Mouse (Mus musculus) lung, postnatal 0 days (tissue): ENCODE results near the gene Atp10a. TPM values are rescaled to one million over a fixed set of nuclear protein-coding genes. Genes with fewer than 3 reads are reported as not detected.

Experiments used
- ATAC-seq: fragments of 200-750 bp; cut with Nextera tagmentation; 2 replicates; pipeline ENCODE4 v1.8.0; 2017; ENCODE audit warnings: moderate library complexity
- DNase-seq: peaks from one replicate; pipeline ENCODE4 v3.0.0-alpha.2; 2016; ENCODE audit warnings: low spot score
- H3K27ac ChIP-seq: fragments of 300-500 bp; sonication (generic); 2 replicates; pipeline ENCODE4 v1.5.1; 2014; ENCODE audit warnings: antibody characterized with exemption, mild to moderate bottlenecking, low read length, mixed read lengths
- H3K27me3 ChIP-seq: fragments of 300-500 bp; sonication (generic); replicated peaks from 2 replicates; pipeline ENCODE4 v1.6.1; 2014; ENCODE audit warnings: low read length, mixed read lengths; ENCODE audit not compliant: insufficient read depth
- H3K36me3 ChIP-seq: fragments of 300-500 bp; sonication (generic); 2 replicates; pipeline ENCODE4 v1.6.1; 2014; ENCODE audit warnings: low read length, mixed read lengths; ENCODE audit not compliant: insufficient read depth
- H3K4me1 ChIP-seq: fragments of 300-500 bp; sonication (generic); 2 replicates; pipeline ENCODE4 v1.6.1; 2014; ENCODE audit warnings: antibody characterized with exemption, low read depth, low read length, mixed read lengths; ENCODE audit not compliant: insufficient read depth
- H3K4me2 ChIP-seq: fragments of 300-500 bp; sonication (generic); replicated peaks from 2 replicates; pipeline ENCODE4 v1.6.1; 2014; ENCODE audit warnings: low read depth, mild to moderate bottlenecking, low read length, moderate library complexity, mixed read lengths
- H3K4me3 ChIP-seq: fragments of 300-500 bp; sonication (generic); 2 replicates; pipeline ENCODE4 v1.5.1; 2014; ENCODE audit warnings: low read depth, low read length
- H3K9ac ChIP-seq: fragments of 300-500 bp; sonication (generic); replicated peaks from 2 replicates; pipeline ENCODE4 v1.6.1; 2014; ENCODE audit warnings: low read depth, mild to moderate bottlenecking
- H3K9me3 ChIP-seq: fragments of 300-500 bp; sonication (generic); 2 replicates; pipeline ENCODE4 v1.6.1; 2016; ENCODE audit warnings: low read length, mixed read lengths
- CTCF ChIP-seq: IDR thresholded peaks from 2 replicates; pipeline ENCODE4 v1.5.1; 2016; ENCODE audit warnings: antibody characterized with exemption, mild to moderate bottlenecking
- EP300 ChIP-seq: IDR thresholded peaks from 2 replicates; pipeline ENCODE4 v1.6.1; 2016; ENCODE audit warnings: antibody characterized with exemption, mild to moderate bottlenecking, control low read depth
- WGBS: fragments of 180-500 bp; shearing (Covaris S2); extraction: QIAGEN DNeasy Blood & Tissue Kit; methylation state at CpG from one replicate; pipeline ENCODE4 v1.1.7; 2014; 5-methylcytosine and 5-hydroxymethylcytosine counted together
- polyA plus RNA-seq: library from polyadenylated mRNA; unstranded; fragments of >200 nt; fragmentation: Nextera tagmentation; extraction: Ambion mirVana; gene quantifications from 2 replicates; pipeline ENCODE4 v1.2.1, GENCODE M21; 2015

The Atp10a gene
- polyA plus RNA-seq, 1 experiment from 2014 or later = 2.0 TPM

DNA sequence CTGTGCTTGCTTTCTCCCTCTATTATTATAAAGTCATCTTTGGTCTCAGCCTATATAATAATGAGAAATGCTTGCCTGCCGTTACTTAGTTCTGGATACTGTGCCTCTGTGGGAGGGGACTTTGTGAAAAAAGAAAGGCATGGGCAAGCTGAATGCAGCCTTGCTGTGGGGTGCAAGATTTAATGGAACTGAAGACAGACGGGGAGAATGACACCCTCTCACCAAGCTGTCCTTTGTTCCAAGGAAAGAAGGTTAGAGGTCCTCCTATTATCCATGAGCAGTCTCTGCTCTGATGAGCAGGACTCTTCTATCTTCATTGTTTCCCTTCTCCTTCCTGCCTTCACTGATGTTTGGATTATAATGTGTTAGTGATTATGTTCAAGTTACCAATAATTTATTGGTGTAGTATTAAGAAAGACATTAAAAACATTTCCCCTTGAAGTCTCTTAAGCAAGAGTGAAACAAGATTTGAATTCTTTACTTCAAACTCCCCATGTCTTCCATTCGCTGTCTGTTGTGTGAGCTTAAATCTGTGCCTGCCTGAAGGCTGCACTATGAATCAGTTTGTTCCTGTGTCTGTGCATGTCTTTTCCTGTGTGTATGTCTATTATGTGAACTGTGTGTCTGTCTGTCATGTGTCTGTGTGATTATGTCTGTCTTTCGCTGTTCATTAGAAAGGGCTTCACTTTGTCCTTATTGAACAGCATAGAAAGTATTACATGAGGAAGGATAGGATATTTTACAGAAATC is 211.1 kb downstream of the Atp10a start:
- no peak overlapping the region for H3K4me3 ChIP-seq
- no peak for TF ChIP-seq CTCF
- TF ChIP-seq EP300 = no peak
- H3K27me3 ChIP-seq = no peaks in the 10 kb centered on the region
- H3K36me3 ChIP-seq = no peaks in the 10 kb centered on the region
- H3K9ac ChIP-seq = no peak overlapping the region
- no peaks in the 10 kb centered on the region for H3K9me3 ChIP-seq
- no peak for DNase-seq
- no peak overlapping the region for H3K27ac ChIP-seq
- H3K4me1 ChIP-seq = no peaks in the 10 kb centered on the region
- 65% methylated on average over 4 of the region's 4 CpGs for WGBS
- no peak for ATAC-seq
- H3K4me2 ChIP-seq = no peak overlapping the region

DNA sequence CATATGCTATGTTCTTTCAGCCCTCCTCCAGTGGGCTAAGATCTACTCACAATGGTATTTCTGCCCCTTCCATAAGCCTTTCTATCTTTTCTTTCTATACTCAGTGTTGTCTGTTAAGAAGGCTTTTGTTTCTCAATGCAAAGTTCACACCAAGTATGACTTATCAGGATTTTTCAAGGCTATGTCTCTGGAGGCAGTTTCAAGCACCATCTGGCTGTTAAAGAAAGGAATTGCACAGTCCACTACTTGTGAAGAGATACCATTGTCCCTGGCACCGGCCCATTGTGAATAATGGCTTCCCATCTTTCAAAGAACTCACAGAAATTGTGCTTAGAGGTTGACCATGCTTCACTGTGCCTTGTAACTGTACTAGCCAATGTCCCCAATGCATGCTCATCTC is 214.7 kb downstream of the Atp10a start:
- Histone ChIP-seq H3K9me3 (no peaks in the 10 kb centered on the region), H3K4me3 (no peak overlapping the region), H3K9ac (no peak overlapping the region), H3K36me3 (no peaks in the 10 kb centered on the region), H3K4me2 (no peak overlapping the region), H3K27me3 (no peaks in the 10 kb centered on the region), H3K4me1 (no peaks in the 10 kb centered on the region), H3K27ac (no peak overlapping the region)
- WGBS = 63% methylated on average over 1 of the region's 1 CpGs
- DNase-seq (peak; percentile 21), ATAC-seq (no peak)
- TF ChIP-seq EP300 (no peak), CTCF (peak; percentile 39; the same call in 1 of the 2 replicates)

DNA sequence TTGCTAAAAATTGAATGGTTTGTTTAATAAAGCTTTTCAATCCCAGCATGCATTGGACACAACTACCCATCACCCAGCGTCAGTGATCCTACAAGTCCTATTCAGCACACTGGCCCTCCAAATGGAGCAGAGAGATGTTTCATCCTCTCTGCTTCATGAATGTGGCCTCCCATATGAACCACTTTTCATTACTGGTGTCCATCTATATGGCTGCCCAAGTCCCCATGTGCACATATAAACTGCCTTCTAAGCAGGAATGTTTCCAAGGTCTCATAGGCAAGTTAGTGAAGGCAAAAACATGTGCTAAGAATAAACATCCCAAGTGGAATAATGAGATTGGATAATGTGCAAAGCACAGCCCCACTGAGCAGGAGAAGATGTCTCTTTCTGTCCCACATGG is 217.7 kb downstream of the Atp10a start:
- 97% methylated on average over 1 of the region's 1 CpGs for WGBS
- Histone ChIP-seq H3K4me1 (no peaks in the 10 kb centered on the region), H3K27ac (no peak overlapping the region), H3K36me3 (no peaks in the 10 kb centered on the region), H3K27me3 (no peaks in the 10 kb centered on the region), H3K4me3 (no peak overlapping the region), H3K9me3 (no peaks in the 10 kb centered on the region), H3K9ac (no peak overlapping the region), H3K4me2 (no peak overlapping the region)
- ATAC-seq (no peak), DNase-seq (no peak)
- no peak for TF ChIP-seq EP300
- no peak for TF ChIP-seq CTCF
